Mouse (Mus musculus) hindbrain, embryonic 11.5 days (tissue): ENCODE measurements around the gene Gm45713. TPM values are rescaled to one million over a fixed set of nuclear protein-coding genes. Genes with fewer than 3 reads are reported as not detected.
A peak's percentile ranks its signal among the peaks of the same experiment; 100 is the strongest.
"Not testable (repeated sequence)": the region's sequence is repeated elsewhere in the genome, so short reads cannot be mapped to it uniquely, and the experiment has no call there.

Experiments used
- ATAC-seq: fragments of 200-750 bp; cut with Nextera tagmentation; 2 replicates; pipeline ENCODE4 v1.8.0; 2017; ENCODE audit warnings: mild to moderate bottlenecking, moderate TSS enrichment, moderate library complexity; ENCODE audit not compliant: low FRiP score
- DNase-seq: peaks from one replicate; pipeline ENCODE4 v3.0.0-alpha.2; 2015; ENCODE audit warnings: low spot score
- H3K27ac ChIP-seq: fragments of 300-500 bp; sonication (generic); 2 replicates; pipeline ENCODE4 v1.5.1; 2014; ENCODE audit warnings: mild to moderate bottlenecking, low read depth, low read length
- H3K27me3 ChIP-seq: fragments of 300-500 bp; sonication (generic); 2 replicates; pipeline ENCODE4 v1.6.1; 2014; ENCODE audit warnings: mild to moderate bottlenecking, low read length, moderate library complexity, mixed read lengths; ENCODE audit not compliant: control insufficient read depth, insufficient read depth
- H3K36me3 ChIP-seq: fragments of 300-500 bp; sonication (generic); 2 replicates; pipeline ENCODE4 v1.6.1; 2014; ENCODE audit warnings: mild to moderate bottlenecking, low read length, moderate library complexity, mixed read lengths; ENCODE audit not compliant: control insufficient read depth, insufficient read depth
- H3K4me1 ChIP-seq: fragments of 300-500 bp; sonication (generic); replicated peaks from 2 replicates; pipeline ENCODE4 v1.6.1; 2014; ENCODE audit warnings: low read length, mixed read lengths; ENCODE audit not compliant: control insufficient read depth, insufficient read depth
- H3K4me2 ChIP-seq: fragments of 300-500 bp; sonication (generic); replicated peaks from 2 replicates; pipeline ENCODE4 v1.6.1; 2014; ENCODE audit warnings: mild to moderate bottlenecking, low read depth, low read length
- H3K4me3 ChIP-seq: fragments of 300-500 bp; sonication (generic); 2 replicates; pipeline ENCODE4 v1.5.1; 2014; ENCODE audit warnings: low read depth, low read length
- H3K9ac ChIP-seq: fragments of 300-500 bp; sonication (generic); 2 replicates; pipeline ENCODE4 v1.6.1; 2014; ENCODE audit warnings: low read depth, low read length
- H3K9me3 ChIP-seq: fragments of 300-500 bp; sonication (generic); 2 replicates; pipeline ENCODE4 v1.6.1; 2016; ENCODE audit warnings: low read length; ENCODE audit not compliant: control insufficient read depth
- WGBS: fragments of 180-500 bp; shearing (Covaris S2); extraction: QIAGEN DNeasy Blood & Tissue Kit; methylation state at CpG from one replicate; pipeline ENCODE4 v1.1.7; 2014; 5-methylcytosine and 5-hydroxymethylcytosine counted together
- polyA plus RNA-seq: library from polyadenylated mRNA; unstranded; fragments of >200 nt; fragmentation: Nextera tagmentation; extraction: Ambion mirVana; gene quantifications from 2 replicates; pipeline ENCODE4 v1.2.1, GENCODE M21; 2014

Gm45713 gene
- polyA plus RNA-seq, 1 experiment from 2014 or later: not detected

- no peak overlapping the region for H3K27ac ChIP-seq
- H3K4me2 ChIP-seq: no peak overlapping the region
- H3K9ac ChIP-seq: no peak overlapping the region
- H3K36me3 ChIP-seq: no peaks in the 10 kb centered on the region
- DNase-seq (no peak), ATAC-seq (no peak)
- peaks cover 78% of the 10 kb centered on the region for H3K27me3 ChIP-seq
- 0% methylated on average over 24 of the region's 31 CpGs for WGBS
- H3K4me1 ChIP-seq: peaks cover 6% of the 10 kb centered on the region; the same call in 1 of the 2 replicates
- 0 out of 2 replicates have a peak, but pooled peaks cover 3% of the 10 kb centered on the region for H3K9me3 ChIP-seq
- H3K4me3 ChIP-seq: no peak overlapping the region
These were observed 40.3 kb upstream of the Gm45713 start for GRCm38 (mm10) chr7:45176356-45176755.

GRCm38 (mm10) chr7:45175929-45176328 is 39.9 kb upstream of the Gm45713 start:
- Histone ChIP-seq H3K27me3 (peaks cover 76% of the 10 kb centered on the region), H3K4me2 (no peak overlapping the region), H3K9me3 (0 out of 2 replicates have a peak, but pooled peaks cover 3% of the 10 kb centered on the region), H3K9ac (no peak overlapping the region), H3K36me3 (no peaks in the 10 kb centered on the region), H3K4me1 (peaks cover 6% of the 10 kb centered on the region; the same call in 1 of the 2 replicates), H3K27ac (no peak overlapping the region), H3K4me3 (no peak overlapping the region)
- 2% methylated on average over 22 of the region's 23 CpGs for WGBS
- DNase-seq: no peak
- no peak for ATAC-seq

DNA sequence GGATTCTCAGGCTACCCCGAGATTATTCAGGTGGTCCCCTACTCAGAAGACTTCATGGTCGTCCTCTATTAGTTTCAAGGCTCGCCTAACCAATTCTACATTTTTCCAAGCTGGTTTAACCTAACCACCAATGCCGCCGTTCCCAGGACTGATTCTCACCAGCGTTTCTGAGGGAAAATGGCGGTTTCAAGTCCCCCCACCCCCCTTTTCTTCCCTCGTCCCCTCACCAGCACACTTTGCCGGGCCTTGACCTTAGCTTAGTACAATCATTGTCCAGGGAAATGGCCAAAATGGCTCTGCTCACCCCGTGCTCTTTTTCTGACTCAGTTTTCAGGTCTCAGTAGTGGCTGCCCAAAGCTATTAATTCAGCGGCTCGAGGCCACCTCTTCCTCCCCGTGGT is 39.4 kb upstream of the Gm45713 start:
- 2% methylated on average over 13 of the region's 13 CpGs for WGBS
- peak; percentile 46 for DNase-seq

GRCm38 (mm10) chr7:45174567-45175280 is 38.7 kb upstream of the Gm45713 start:
- no peak overlapping the region for H3K9ac ChIP-seq
- ATAC-seq (no peak), DNase-seq (peak; percentile 51)
- H3K27ac ChIP-seq: no peak overlapping the region
- peaks cover 67% of the 10 kb centered on the region for H3K27me3 ChIP-seq
- no peaks in the 10 kb centered on the region for H3K36me3 ChIP-seq
- peaks cover 6% of the 10 kb centered on the region; the same call in 1 of the 2 replicates for H3K4me1 ChIP-seq
- no peak overlapping the region; the same call in 1 of the 2 replicates for H3K4me2 ChIP-seq
- H3K4me3 ChIP-seq: no peak overlapping the region
- H3K9me3 ChIP-seq: peaks cover 8% of the 10 kb centered on the region; the same call in 1 of the 2 replicates
- 3% methylated on average over 29 of the region's 29 CpGs for WGBS

More for the DNA sequence above, 39.4 kb upstream of the Gm45713 start:
- Histone ChIP-seq H3K9ac (no peak overlapping the region), H3K36me3 (no peaks in the 10 kb centered on the region), H3K27ac (no peak overlapping the region), H3K4me2 (no peak overlapping the region), H3K27me3 (peaks cover 73% of the 10 kb centered on the region), H3K4me3 (no peak overlapping the region), H3K9me3 (peaks cover 3% of the 10 kb centered on the region; the same call in 1 of the 2 replicates), H3K4me1 (peaks cover 6% of the 10 kb centered on the region; the same call in 1 of the 2 replicates)
- ATAC-seq: no peak

- H3K4me1 ChIP-seq, DNase-seq, H3K4me2 ChIP-seq, H3K36me3 ChIP-seq, H3K9ac ChIP-seq, H3K27ac ChIP-seq, H3K4me3 ChIP-seq, ATAC-seq: not testable (repeated sequence)
- Histone ChIP-seq H3K27me3 (peaks cover 68% of the 10 kb centered on the region), H3K9me3 (peaks cover 14% of the 10 kb centered on the region)
- WGBS: 44% methylated on average over 1 of the region's 1 CpGs
These were observed 37.7 kb upstream of the Gm45713 start for GRCm38 (mm10) chr7:45173772-45174171.

DNA sequence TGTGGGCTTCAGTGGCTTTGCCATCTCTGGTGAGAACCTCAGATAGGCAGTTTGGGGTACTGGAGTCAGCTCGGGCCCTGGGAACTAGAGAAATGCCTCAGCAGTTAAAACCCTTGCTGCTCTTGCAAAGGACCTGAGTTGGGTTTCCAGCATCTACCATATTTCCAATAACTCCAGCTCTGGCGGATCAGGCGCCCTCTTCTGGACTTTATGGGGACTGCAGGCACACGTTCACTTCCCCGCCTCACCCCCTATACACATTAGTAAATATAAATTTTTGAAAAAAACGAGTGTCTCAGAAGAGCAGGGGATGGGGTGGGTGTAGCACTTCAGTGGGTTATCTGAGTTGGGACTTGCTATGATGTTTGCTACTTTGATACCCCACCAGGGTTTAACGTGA is 36.9 kb upstream of the Gm45713 start:
- WGBS: 61% methylated on average over 7 of the region's 7 CpGs
- Histone ChIP-seq H3K9me3 (peaks cover 14% of the 10 kb centered on the region), H3K4me2 (no peak overlapping the region), H3K4me3 (no peak overlapping the region), H3K27me3 (peaks cover 68% of the 10 kb centered on the region), H3K9ac (no peak overlapping the region), H3K4me1 (peaks cover 8% of the 10 kb centered on the region; the same call in 1 of the 2 replicates), H3K36me3 (no peaks in the 10 kb centered on the region), H3K27ac (no peak overlapping the region)
- peak; percentile 34 for DNase-seq
- ATAC-seq: no peak

DNA sequence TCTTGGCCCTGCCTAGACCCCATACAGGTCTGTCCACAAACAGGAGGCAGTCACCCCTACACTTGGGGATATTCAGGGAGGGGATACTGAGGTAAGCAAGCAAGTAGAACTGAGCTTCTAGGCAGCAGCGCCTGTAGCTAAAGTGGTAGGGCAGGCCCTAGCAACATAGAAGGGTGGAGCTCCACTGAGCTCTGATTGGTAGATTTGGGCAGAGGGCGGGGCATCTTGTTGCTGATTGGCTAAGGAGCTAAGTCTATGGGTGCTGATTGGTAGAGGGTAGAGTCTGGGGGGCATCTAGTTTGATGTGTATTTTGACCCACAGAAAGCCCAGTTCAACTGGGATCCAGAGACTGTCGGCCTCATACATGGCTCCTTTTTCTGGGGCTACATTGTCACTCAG is 33.5 kb upstream of the Gm45713 start:
- no peak overlapping the region for H3K27ac ChIP-seq
- no peak overlapping the region for H3K4me3 ChIP-seq
- WGBS: 86% methylated on average over 3 of the region's 3 CpGs
- H3K4me2 ChIP-seq: no peak overlapping the region
- 0 out of 2 replicates have a peak, but pooled peaks cover 2% of the 10 kb centered on the region for H3K4me1 ChIP-seq
- DNase-seq: no peak
- H3K9ac ChIP-seq: no peak overlapping the region
- ATAC-seq: no peak
- peaks cover 65% of the 10 kb centered on the region for H3K27me3 ChIP-seq
- H3K9me3 ChIP-seq: peaks cover 14% of the 10 kb centered on the region
- no peaks in the 10 kb centered on the region for H3K36me3 ChIP-seq

DNA sequence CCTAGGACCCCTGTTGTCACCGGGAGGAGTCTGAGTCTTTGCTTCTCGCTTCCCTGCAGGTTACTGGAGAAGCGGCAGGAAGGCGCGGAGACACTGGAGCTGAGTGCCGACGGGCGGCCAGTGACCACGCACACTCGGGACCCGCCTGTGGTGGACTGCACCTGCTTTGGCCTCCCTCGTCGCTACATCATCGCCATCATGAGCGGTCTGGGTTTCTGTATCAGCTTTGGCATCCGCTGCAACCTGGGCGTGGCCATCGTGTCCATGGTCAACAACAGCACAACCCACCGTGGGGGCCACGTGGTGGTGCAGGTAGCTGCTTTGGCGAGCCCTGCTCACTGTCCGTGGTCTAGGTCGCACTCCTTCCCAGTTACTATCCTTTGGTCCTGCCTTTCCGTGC is 32.6 kb upstream of the Gm45713 start:
- Histone ChIP-seq H3K4me1 (peaks cover 6% of the 10 kb centered on the region), H3K4me2 (0 out of 2 replicates have a peak overlapping the region, but pooled peaks have one; percentile 14), H3K36me3 (no peaks in the 10 kb centered on the region), H3K9me3 (peaks cover 14% of the 10 kb centered on the region), H3K4me3 (no peak overlapping the region), H3K27ac (no peak overlapping the region), H3K27me3 (peaks cover 66% of the 10 kb centered on the region), H3K9ac (no peak overlapping the region)
- no peak for ATAC-seq
- DNase-seq: no peak
- WGBS: 7% methylated on average over 24 of the region's 24 CpGs
